Mouse (Mus musculus): ENCODE data around the gene Cacng7. TPM values are rescaled to one million over a fixed set of nuclear protein-coding genes. Genes with fewer than 3 reads are reported as not detected.
A peak's percentile ranks its signal among the peaks of the same experiment; 100 is the strongest.

The Cacng7 gene
- 0.17 and 0.32 TPM in 2 replicates for polyA plus RNA-seq (2016; fragmentation: Nextera tagmentation; extraction: Ambion mirVana)

- no peak for ATAC-seq (ENCODE audit: insufficient number of reproducible peaks, low FRiP score)
- Histone ChIP-seq H3K9me3 (replicated peaks) (no peaks in the 10 kb centered on the region), H3K4me1 (replicated peaks) (peaks cover 12% of the 10 kb centered on the region; the same call in 1 of the 2 replicates), H3K27me3 (replicated peaks) (peaks cover 62% of the 10 kb centered on the region), H3K9ac (peak within 1 kb of the TSS; percentile 62), H3K4me2 (peak within 1 kb of the TSS; percentile 83), H3K36me3 (no peaks in the 10 kb centered on the region), H3K4me3 (peak within 1 kb of the TSS; percentile 66), H3K27ac (ENCODE audit: poor library complexity, severe bottlenecking) (no peak within 1 kb of the TSS)
- 1% methylated on average over 65 of the region's 65 CpGs for WGBS
Measured at GRCm38 (mm10) chr7:3332619-3333521, at the start of gene Cacng7. Cacng7 (plus strand) TSS chr7:3332955.

- Histone ChIP-seq H3K4me1 (replicated peaks) (peaks cover 15% of the 10 kb centered on the region), H3K36me3 (no peaks in the 10 kb centered on the region), H3K9me3 (replicated peaks) (no peaks in the 10 kb centered on the region), H3K27me3 (replicated peaks) (no peaks in the 10 kb centered on the region), H3K4me2 (no peak overlapping the region), H3K9ac (no peak overlapping the region), H3K27ac (ENCODE audit: poor library complexity, severe bottlenecking) (no peak overlapping the region), H3K4me3 (no peak overlapping the region)
- WGBS: 77% methylated on average over 11 of the region's 11 CpGs
- no peak for ATAC-seq (ENCODE audit: insufficient number of reproducible peaks, low FRiP score)
Measured at GRCm38 (mm10) chr7:3283081-3283875, 49.5 kb upstream of the Cacng7 start.

GRCm38 (mm10) chr7:3284604-3285003 lies 48.2 kb upstream of the Cacng7 start:
- ATAC-seq (ENCODE audit: insufficient number of reproducible peaks, low FRiP score): no peak
- no peaks in the 10 kb centered on the region for H3K36me3 ChIP-seq
- no peak overlapping the region for H3K27ac ChIP-seq (ENCODE audit: poor library complexity, severe bottlenecking)
- no peaks in the 10 kb centered on the region for H3K27me3 ChIP-seq (replicated peaks)
- H3K4me2 ChIP-seq: no peak overlapping the region
- H3K9ac ChIP-seq: no peak overlapping the region
- peaks cover 17% of the 10 kb centered on the region for H3K4me1 ChIP-seq (replicated peaks)
- no peaks in the 10 kb centered on the region for H3K9me3 ChIP-seq (replicated peaks)
- WGBS: 78% methylated on average over 10 of the region's 10 CpGs
- no peak overlapping the region for H3K4me3 ChIP-seq

GRCm38 (mm10) chr7:3286036-3286435 lies 46.7 kb upstream of the Cacng7 start:
- Histone ChIP-seq H3K9ac (no peak overlapping the region), H3K9me3 (replicated peaks) (no peaks in the 10 kb centered on the region), H3K36me3 (no peaks in the 10 kb centered on the region), H3K4me3 (no peak overlapping the region), H3K4me1 (replicated peaks) (peaks cover 9% of the 10 kb centered on the region), H3K27me3 (replicated peaks) (no peaks in the 10 kb centered on the region), H3K27ac (ENCODE audit: poor library complexity, severe bottlenecking) (no peak overlapping the region), H3K4me2 (no peak overlapping the region)
- 88% methylated on average over 5 of the region's 5 CpGs for WGBS
- ATAC-seq (ENCODE audit: insufficient number of reproducible peaks, low FRiP score): no peak

- ATAC-seq (ENCODE audit: insufficient number of reproducible peaks, low FRiP score): no peak
- Histone ChIP-seq H3K4me1 (replicated peaks) (peaks cover 16% of the 10 kb centered on the region), H3K9me3 (replicated peaks) (no peaks in the 10 kb centered on the region), H3K27me3 (replicated peaks) (no peaks in the 10 kb centered on the region), H3K9ac (no peak overlapping the region), H3K36me3 (no peaks in the 10 kb centered on the region), H3K27ac (ENCODE audit: poor library complexity, severe bottlenecking) (no peak overlapping the region), H3K4me3 (no peak overlapping the region), H3K4me2 (no peak overlapping the region)
- 70% methylated on average over 7 of the region's 7 CpGs for WGBS
Measured at GRCm38 (mm10) chr7:3287186-3287585, 45.6 kb upstream of the Cacng7 start.

GRCm38 (mm10) chr7:3288976-3289970 lies 43.5 kb upstream of the Cacng7 start, which contains the start of the genes Myadm and Prkcg:
Myadm (plus strand) TSS chr7:3289080.
Prkcg (plus strand) TSS chr7:3289179.
- peak; percentile 40; the same call in 1 of the 2 replicates for ATAC-seq (ENCODE audit: insufficient number of reproducible peaks, low FRiP score)
- 2% methylated on average over 30 of the region's 30 CpGs for WGBS
- peak within 1 kb of the TSS; percentile 96 for H3K27ac ChIP-seq (ENCODE audit: poor library complexity, severe bottlenecking)

GRCm38 (mm10) chr7:3290257-3291033 lies 42.3 kb upstream of the Cacng7 start:
- ATAC-seq (ENCODE audit: insufficient number of reproducible peaks, low FRiP score): peak; percentile 92
- H3K27ac ChIP-seq (ENCODE audit: poor library complexity, severe bottlenecking): peak overlapping the region; percentile 96
- peak overlapping the region; percentile 92 for H3K4me2 ChIP-seq
- peak overlapping the region; percentile 84 for H3K9ac ChIP-seq
- H3K27me3 ChIP-seq (replicated peaks): no peaks in the 10 kb centered on the region
- no peaks in the 10 kb centered on the region for H3K9me3 ChIP-seq (replicated peaks)
- peaks cover 36% of the 10 kb centered on the region for H3K4me1 ChIP-seq (replicated peaks)
- under 1% methylated on average over 18 of the region's 18 CpGs for WGBS
- H3K36me3 ChIP-seq: peaks cover 20% of the 10 kb centered on the region
- peak overlapping the region; percentile 55 for H3K4me3 ChIP-seq

More at GRCm38 (mm10) chr7:3288976-3289970, 43.5 kb upstream of the Cacng7 start, which contains the start of the genes Myadm and Prkcg:
- Histone ChIP-seq H3K9me3 (replicated peaks) (no peaks in the 10 kb centered on the region), H3K4me1 (replicated peaks) (peaks cover 27% of the 10 kb centered on the region), H3K27me3 (replicated peaks) (no peaks in the 10 kb centered on the region), H3K9ac (peak within 1 kb of the TSS; percentile 81), H3K4me3 (peak within 1 kb of the TSS; percentile 55), H3K4me2 (peak within 1 kb of the TSS; percentile 92), H3K36me3 (peaks cover 9% of the 10 kb centered on the region)

- peak overlapping the region; percentile 91 for H3K27ac ChIP-seq (ENCODE audit: poor library complexity, severe bottlenecking)
- no peaks in the 10 kb centered on the region for H3K9me3 ChIP-seq (replicated peaks)
- H3K36me3 ChIP-seq: peaks cover 27% of the 10 kb centered on the region
- peak overlapping the region; percentile 55 for H3K4me3 ChIP-seq
- peak overlapping the region; percentile 84 for H3K9ac ChIP-seq
- WGBS: 6% methylated on average over 6 of the region's 6 CpGs
- H3K4me1 ChIP-seq (replicated peaks): peaks cover 41% of the 10 kb centered on the region
- no peaks in the 10 kb centered on the region for H3K27me3 ChIP-seq (replicated peaks)
- peak; percentile 10; the same call in 1 of the 2 replicates for ATAC-seq (ENCODE audit: insufficient number of reproducible peaks, low FRiP score)
- H3K4me2 ChIP-seq: peak overlapping the region; percentile 92
Measured at GRCm38 (mm10) chr7:3291197-3291596, 41.6 kb upstream of the Cacng7 start.

GRCm38 (mm10) chr7:3291764-3292163 lies 41.0 kb upstream of the Cacng7 start:
- peak overlapping the region; percentile 84 for H3K9ac ChIP-seq
- H3K27ac ChIP-seq (ENCODE audit: poor library complexity, severe bottlenecking): peak overlapping the region; percentile 91
- peaks cover 45% of the 10 kb centered on the region for H3K4me1 ChIP-seq (replicated peaks)

More at GRCm38 (mm10) chr7:3291764-3292163, 41.0 kb upstream of the Cacng7 start:
- no peaks in the 10 kb centered on the region for H3K27me3 ChIP-seq (replicated peaks)
- ATAC-seq (ENCODE audit: insufficient number of reproducible peaks, low FRiP score): no peak
- H3K36me3 ChIP-seq: peaks cover 33% of the 10 kb centered on the region
- WGBS: 43% methylated on average over 3 of the region's 3 CpGs
- peak overlapping the region; percentile 55 for H3K4me3 ChIP-seq
- no peaks in the 10 kb centered on the region for H3K9me3 ChIP-seq (replicated peaks)
- H3K4me2 ChIP-seq: peak overlapping the region; percentile 92

Data from heart, embryonic 12.5 days (tissue).